Mouse (Mus musculus) ZHBTc4 (cell line): ENCODE results near the gene Coa3.
A peak's percentile ranks its signal among the peaks of the same experiment; 100 is the strongest.
"Not testable (repeated sequence)": the region's sequence is repeated elsewhere in the genome, so short reads cannot be mapped to it uniquely, and the experiment has no call there.

Source experiments
- DNase-seq: peaks from one replicate; pipeline ENCODE4 v3.0.0-alpha.2; 2011; ENCODE audit warnings: low read depth, low spot score

The Coa3 gene

GRCm38 (mm10) chr11:101278223-101279192 is at the start of gene Coa3, which contains the start of gene Cntd1:
Gene Coa3 (minus strand): TSS chr11:101279114.
Gene Cntd1 (plus strand): TSS chr11:101279012.
- DNase-seq, result peak; percentile 94

- peak; percentile 39 for DNase-seq
These were observed 48.4 kb upstream of the Coa3 start for GRCm38 (mm10) chr11:101327311-101327710.

GRCm38 (mm10) chr11:101326147-101326546 is 47.2 kb upstream of the Coa3 start:
- DNase-seq, result no peak

DNA sequence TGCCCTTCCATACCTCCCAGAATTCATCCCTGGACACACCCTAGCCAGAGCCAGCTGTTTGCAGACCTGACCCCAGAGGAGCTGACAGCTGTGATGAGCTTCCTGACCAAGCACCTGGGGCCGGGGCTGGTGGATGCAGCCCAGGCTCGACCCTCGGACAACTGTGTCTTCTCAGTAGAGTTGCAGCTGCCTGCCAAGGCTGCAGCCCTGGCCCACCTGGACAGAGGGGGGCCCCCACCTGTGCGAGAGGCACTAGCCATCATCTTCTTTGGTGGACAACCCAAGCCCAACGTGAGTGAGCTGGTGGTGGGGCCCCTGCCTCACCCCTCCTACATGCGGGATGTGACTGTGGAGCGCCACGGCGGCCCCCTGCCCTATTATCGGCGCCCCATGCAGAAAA is 46.3 kb upstream of the Coa3 start:
- not testable (repeated sequence) for DNase-seq

- DNase-seq, result no peak
These were observed 45.8 kb upstream of the Coa3 start, which contains the start of gene Aoc2 for GRCm38 (mm10) chr11:101324763-101325162. Gene Aoc2 (plus strand): TSS chr11:101325063.

DNA sequence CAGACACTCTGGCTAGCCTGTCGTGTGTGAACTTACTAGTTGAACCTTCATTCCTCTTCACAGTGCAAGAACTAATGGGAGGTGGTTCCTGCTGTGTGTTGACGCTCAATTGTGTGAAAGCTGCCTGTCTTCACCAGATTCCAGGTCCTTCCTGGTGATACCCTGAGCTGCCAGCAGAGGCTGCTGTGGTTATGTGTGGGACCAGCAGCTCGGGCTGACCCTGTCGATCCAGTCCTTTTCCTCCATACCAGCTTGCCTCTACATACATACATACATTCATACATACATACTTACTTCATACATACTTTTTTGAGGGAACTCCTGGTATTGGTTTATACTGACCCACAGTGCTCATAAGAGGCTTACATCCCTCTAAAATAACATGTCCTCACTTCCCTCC is 44.7 kb upstream of the Coa3 start:
- peak; percentile 86 for DNase-seq

- peak; percentile 29 for DNase-seq
These were observed 37.6 kb upstream of the Coa3 start for GRCm38 (mm10) chr11:101316501-101316917.

DNA sequence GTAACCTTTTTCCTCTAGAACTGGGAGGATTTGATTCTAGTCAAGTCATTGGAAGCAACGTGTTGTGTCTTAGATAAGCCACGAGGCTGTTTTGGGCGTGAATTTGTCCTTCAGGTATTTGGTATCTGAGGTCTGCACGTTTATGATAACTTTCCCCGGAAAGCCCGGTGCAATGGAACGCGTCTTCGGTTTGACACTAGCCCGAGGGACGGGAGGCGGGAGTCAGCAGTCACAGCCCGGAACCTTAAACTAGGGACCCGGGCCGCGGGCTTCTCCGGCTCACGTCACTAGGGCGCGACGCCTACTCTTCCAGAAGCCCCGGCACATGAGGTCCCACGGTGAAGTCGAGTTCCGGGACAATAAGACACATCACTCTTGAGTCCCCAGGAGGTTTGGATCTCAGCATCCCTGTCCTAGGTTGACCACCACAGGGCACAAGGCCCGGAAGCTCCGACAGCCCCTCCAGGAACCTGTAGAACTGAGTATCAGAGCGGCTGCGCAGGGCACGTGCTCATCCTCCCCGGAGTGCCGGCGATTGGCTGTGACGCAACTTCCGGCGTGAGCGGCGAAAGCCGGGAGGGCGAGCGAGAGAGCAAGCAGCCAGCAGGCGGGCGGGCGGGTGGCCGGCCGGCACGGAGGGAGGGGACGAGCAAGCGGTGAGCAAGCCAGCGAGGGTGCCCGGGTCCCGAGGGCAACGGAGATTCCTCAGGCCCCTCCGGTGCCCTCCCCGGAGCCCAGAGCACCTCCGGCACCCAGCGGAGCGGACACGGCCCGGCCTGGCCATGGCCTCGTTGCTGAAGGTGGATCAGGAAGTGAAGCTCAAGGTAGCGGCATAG is 37.0 kb upstream of the Coa3 start, which contains the start of gene Psme3:
Psme3 (plus strand) TSS at position 549 of the 836 bp plus-strand sequence.
- DNase-seq, result peak; percentile 95

- no peak for DNase-seq
These were observed 36.3 kb upstream of the Coa3 start for GRCm38 (mm10) chr11:101315082-101315650.

- no peak for DNase-seq
These were observed 35.7 kb upstream of the Coa3 start for GRCm38 (mm10) chr11:101314567-101314966.

- DNase-seq, result no peak
These were observed 33.2 kb upstream of the Coa3 start for GRCm38 (mm10) chr11:101312150-101312549.

DNA sequence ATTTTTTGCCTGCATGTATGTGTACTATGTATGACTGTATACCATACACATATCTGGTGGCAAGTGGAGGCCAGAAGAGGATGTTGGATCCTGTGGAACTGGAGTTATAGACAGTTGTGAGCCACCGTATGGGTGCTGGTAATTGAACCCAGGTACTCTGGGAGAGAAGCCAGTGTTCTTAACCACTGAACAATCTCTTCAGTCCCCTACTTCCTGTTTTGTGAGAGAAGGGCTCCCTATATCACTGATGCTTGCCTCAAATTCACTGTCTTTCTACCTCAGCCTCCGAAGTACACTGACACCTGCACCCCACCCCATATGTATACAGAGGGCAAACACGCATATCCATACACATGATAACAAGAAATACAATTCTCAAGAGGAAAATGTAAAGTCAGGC is 32.2 kb upstream of the Coa3 start:
- no peak for DNase-seq

DNA sequence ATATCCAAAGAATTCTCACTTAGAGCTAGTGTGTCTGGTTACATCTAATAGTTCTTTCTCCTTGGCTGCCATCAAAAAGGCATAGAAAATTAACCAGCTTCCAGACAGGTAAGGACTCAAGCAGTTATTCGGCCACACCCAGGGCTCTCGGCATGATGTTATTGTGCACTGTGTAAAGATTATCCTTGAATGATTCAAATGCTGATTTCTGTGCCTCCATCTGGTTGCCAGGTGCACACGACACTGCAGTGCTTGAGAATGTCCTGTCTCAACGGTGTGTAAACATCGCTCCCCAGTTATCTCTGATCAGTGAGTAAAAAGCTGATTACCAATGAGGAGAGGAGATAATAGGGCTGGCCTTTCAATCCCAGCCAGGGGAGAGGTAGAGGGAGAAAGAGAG is 28.8 kb upstream of the Coa3 start:
- peak; percentile 82 for DNase-seq

DNA sequence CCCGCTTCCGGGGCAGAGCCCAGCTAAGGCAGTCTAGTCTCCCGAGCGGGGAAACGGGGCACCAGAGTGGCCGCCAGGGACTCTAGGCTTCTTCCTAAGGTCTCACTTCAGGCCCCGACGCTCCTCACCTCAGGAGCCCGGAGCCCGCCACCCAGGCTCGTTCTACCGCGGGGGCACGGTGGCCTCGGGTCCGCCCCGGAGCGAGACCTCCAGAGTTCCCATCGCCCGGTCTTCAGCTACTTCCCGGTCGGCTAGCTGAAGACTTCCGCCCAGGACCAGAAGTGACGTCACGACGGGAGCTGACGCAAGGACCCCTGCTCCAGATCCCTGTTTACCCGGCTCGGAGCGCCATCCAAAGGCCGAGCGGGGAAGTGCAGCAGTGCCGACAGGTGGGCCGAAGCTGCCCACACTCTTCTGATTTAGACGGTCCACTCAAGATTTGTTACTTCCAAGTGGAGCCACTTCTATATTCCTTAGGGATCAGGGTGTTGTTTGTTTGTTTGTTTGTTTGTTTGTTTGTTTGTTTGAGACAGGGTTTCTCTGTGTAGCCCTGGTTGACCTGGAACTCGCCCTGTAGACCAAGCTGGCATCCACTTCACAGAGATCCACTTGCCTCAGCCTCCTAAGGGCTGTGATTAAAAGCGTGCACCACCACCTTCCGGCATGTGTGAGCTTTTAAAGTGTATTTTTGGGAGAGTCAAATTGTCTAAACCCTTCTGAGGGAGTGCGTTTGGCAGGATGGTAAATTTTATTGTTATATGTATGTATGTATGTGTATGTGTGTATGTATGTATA is 23.3 kb upstream of the Coa3 start, which contains the start of gene Becn1:
Becn1 (minus strand) TSS at position 283 of the 795 bp plus-strand sequence.
- peak; percentile 97 for DNase-seq

- no peak for DNase-seq
These were observed 22.5 kb upstream of the Coa3 start for GRCm38 (mm10) chr11:101301299-101302003.

DNA sequence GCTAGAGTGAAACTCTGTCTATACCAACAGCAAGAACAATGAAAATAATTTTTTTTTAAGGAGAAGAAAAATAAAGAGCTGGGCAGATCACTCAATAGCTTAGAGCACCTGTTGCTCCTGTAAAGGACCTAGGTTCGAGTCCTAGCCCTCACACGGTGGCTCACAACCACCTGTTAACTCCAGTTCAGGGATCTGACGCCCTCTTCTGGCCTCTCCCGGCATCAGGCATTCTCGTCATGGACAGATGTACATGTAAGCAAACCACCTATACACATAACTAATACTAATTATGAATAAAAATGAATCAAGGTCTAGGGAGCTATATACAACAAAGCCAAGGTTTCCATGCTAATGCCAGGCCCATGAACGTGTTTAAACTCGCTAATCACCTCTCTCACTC is 22.0 kb upstream of the Coa3 start:
- peak; percentile 53 for DNase-seq

- no peak for DNase-seq
These were observed 16.3 kb upstream of the Coa3 start for GRCm38 (mm10) chr11:101295191-101295590.

- no peak for DNase-seq
These were observed 12.3 kb upstream of the Coa3 start for GRCm38 (mm10) chr11:101291231-101291630.

DNA sequence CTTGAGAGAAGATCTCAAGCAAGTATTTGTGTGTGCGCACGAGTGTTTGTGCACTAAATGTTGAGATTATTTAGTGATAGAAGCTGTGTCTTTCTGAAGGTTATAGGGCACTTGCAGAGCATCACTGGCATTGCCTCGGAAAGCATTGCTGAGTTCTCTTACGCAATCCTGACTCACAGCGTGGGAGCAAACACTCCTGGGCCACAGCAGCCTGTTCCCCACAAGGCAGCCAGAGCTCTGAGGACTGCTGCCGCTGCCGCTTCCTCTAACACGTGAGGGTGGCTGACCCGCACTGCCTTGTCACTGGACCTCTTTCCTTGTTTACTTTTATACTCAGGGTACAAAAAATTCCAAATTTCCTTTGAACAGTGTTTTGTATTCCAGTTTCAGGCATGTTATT is 8.4 kb upstream of the Coa3 start:
- no peak for DNase-seq

DNA sequence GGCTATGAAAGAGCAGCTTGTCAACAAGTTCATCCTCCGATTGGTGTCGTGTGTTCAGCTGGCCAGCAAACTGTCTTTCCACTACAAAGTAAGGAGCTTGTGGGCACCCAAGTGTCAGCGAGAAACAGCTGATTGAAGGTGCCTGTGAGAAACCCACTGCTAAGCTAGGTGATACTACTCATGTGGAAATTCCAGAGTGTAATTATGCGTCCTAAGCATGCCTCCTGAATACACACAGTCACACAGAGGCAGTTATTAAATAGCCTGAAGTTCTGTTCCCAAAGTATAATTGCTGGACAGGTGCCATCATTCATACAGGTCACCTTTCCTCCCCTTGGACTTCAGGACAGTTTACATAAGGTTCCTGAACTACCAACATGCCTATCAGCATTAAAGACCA is 4.9 kb upstream of the Coa3 start:
- no peak for DNase-seq
